Mouse (Mus musculus) neutrophil, adult 59 days (primary cell): ENCODE results near the gene Tmem156. TPM values are rescaled to one million over a fixed set of nuclear protein-coding genes. Genes with fewer than 3 reads are reported as not detected.

Experiments used
- total RNA-seq, 2 experiments: library from RNA; stranded (reverse); gene quantifications; 1 replicate in 1 of 2; 2 replicates in 1 of 2; pipeline ENCODE4 v1.2.4; 2023

Gene Tmem156
- 10 to 100 TPM; 31.7 to 40.7 TPM for total RNA-seq

DNA sequence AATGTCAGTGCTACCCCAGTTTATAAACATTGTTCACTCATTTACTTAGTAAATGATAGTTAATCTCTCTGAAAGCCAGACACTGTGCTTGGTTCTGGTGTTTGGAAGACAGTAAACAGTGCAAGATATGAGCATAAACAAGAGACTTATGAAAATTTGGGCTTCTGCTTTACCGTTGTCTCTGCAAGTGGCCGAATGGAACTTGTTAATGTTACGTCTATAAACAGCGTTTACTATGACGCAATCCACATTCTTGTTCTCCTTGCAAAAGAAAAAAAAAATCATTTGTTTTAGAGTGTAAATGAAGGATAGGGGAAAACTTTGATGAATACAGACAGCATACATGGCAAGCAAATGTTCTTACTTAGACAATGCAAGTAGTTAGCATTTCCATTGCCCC lies at the start of gene Tmem156:
TSS of gene Tmem156 (minus strand) at position 212 of the 400 bp plus-strand sequence.

DNA sequence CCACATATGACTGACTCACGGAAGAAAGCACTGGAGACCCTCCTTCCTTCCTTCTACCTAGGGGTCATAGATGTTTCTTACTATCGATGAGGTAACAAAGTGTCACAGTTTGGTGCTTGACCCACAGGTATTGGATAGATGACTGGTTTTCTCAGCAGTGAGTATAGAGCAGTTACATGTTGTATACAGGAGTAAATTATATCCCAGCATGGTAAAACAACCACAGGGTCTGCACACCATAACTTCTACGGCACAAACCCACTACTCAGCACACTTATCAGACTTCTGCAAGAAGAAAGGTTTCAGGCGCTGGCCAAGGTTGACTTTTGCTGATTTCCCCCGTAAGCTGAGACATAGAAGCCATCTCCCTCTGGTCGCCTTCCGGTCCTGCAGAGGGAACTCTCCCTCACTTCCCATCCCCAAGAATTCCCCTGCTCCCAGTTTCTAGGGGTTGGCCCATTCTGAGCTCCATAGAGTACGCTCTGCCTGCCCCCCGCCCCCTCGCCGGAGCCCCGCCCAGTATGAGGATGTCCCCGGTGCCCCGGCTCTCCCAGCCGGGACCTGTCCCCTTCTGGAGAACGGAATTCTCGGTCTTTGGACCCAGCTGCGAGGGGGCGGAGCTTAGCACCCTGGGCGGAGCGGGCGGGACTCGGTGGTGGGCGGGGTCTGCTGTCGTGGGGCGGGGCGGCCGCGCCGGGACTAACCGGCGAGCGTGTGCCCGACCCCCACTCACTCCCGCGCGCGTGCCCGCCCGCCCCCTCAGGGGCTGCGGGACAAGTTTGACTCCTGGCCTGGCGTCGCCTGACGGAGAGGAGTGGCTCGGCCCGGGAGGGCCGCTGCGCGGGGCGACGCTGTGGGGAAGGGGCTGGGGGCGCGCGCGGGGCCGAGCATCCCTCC lies 15.2 kb upstream of the Tmem156 start, which contains the start of gene Klhl5:
TSS of gene Klhl5 (plus strand) at position 664 of the 897 bp plus-strand sequence.

Other genes starting within 250 kb of the Tmem156 start
- gene Tlr1, start 158.6 kb downstream of the Tmem156 start, total RNA-seq: 1 to 10 TPM; 6.2 to 8.8 TPM
- 10 to 100 TPM; 19.7 to 21.5 TPM for gene Tlr6, start 132.0 kb downstream of the Tmem156 start, total RNA-seq
- 10 to 100 TPM; 12.1 to 14.2 TPM for gene Fam114a1, start 122.1 kb downstream of the Tmem156 start, total RNA-seq
- gene Klhl5, start 15.4 kb upstream of the Tmem156 start, total RNA-seq: 10 to 100 TPM; 47.8 to 48.1 TPM
- under 1 TPM; 0.49 to 0.51 TPM for gene Wdr19, start 107.6 kb upstream of the Tmem156 start, total RNA-seq
- gene Rfc1, start 243.5 kb upstream of the Tmem156 start, total RNA-seq: 10 to 100 TPM; 56.5 to 64.7 TPM